Mouse (Mus musculus) hindbrain, embryonic 11.5 days (tissue): ENCODE measurements at regions not wholly inside any gene's neighbourhood (a gene's known extent, or its start where the extent isn't known, plus 50 kb on each side); places are given as distances from the start of the nearest gene placed in this dataset.

Source experiments
- ATAC-seq: fragments of 200-750 bp; cut with Nextera tagmentation; 2 replicates; pipeline ENCODE4 v1.8.0; 2017; ENCODE audit warnings: mild to moderate bottlenecking, moderate TSS enrichment, moderate library complexity; ENCODE audit not compliant: low FRiP score
- DNase-seq: peaks from one replicate; pipeline ENCODE4 v3.0.0-alpha.2; 2015; ENCODE audit warnings: low spot score
- H3K27ac ChIP-seq: fragments of 300-500 bp; sonication (generic); 2 replicates; pipeline ENCODE4 v1.5.1; 2014; ENCODE audit warnings: mild to moderate bottlenecking, low read depth, low read length
- H3K27me3 ChIP-seq: fragments of 300-500 bp; sonication (generic); 2 replicates; pipeline ENCODE4 v1.6.1; 2014; ENCODE audit warnings: mild to moderate bottlenecking, low read length, moderate library complexity, mixed read lengths; ENCODE audit not compliant: control insufficient read depth, insufficient read depth
- H3K36me3 ChIP-seq: fragments of 300-500 bp; sonication (generic); 2 replicates; pipeline ENCODE4 v1.6.1; 2014; ENCODE audit warnings: mild to moderate bottlenecking, low read length, moderate library complexity, mixed read lengths; ENCODE audit not compliant: control insufficient read depth, insufficient read depth
- H3K4me1 ChIP-seq: fragments of 300-500 bp; sonication (generic); replicated peaks from 2 replicates; pipeline ENCODE4 v1.6.1; 2014; ENCODE audit warnings: low read length, mixed read lengths; ENCODE audit not compliant: control insufficient read depth, insufficient read depth
- H3K4me2 ChIP-seq: fragments of 300-500 bp; sonication (generic); replicated peaks from 2 replicates; pipeline ENCODE4 v1.6.1; 2014; ENCODE audit warnings: mild to moderate bottlenecking, low read depth, low read length
- H3K4me3 ChIP-seq: fragments of 300-500 bp; sonication (generic); 2 replicates; pipeline ENCODE4 v1.5.1; 2014; ENCODE audit warnings: low read depth, low read length
- H3K9ac ChIP-seq: fragments of 300-500 bp; sonication (generic); 2 replicates; pipeline ENCODE4 v1.6.1; 2014; ENCODE audit warnings: low read depth, low read length
- H3K9me3 ChIP-seq: fragments of 300-500 bp; sonication (generic); 2 replicates; pipeline ENCODE4 v1.6.1; 2016; ENCODE audit warnings: low read length; ENCODE audit not compliant: control insufficient read depth
- WGBS: fragments of 180-500 bp; shearing (Covaris S2); extraction: QIAGEN DNeasy Blood & Tissue Kit; methylation state at CpG from one replicate; pipeline ENCODE4 v1.1.7; 2014; 5-methylcytosine and 5-hydroxymethylcytosine counted together

GRCm38 (mm10) chr2:64536032-64536431, 438.2 kb upstream of the Fign start:
- no peak for DNase-seq
- no peak for ATAC-seq
- H3K9ac ChIP-seq = no peak overlapping the region
- WGBS = 87% methylated on average over 5 of the region's 5 CpGs
- H3K27ac ChIP-seq = no peak overlapping the region
- H3K36me3 ChIP-seq = no peaks in the 10 kb centered on the region
- H3K4me3 ChIP-seq = no peak overlapping the region
- no peak overlapping the region for H3K4me2 ChIP-seq
- no peaks in the 10 kb centered on the region for H3K9me3 ChIP-seq
- no peaks in the 10 kb centered on the region for H3K27me3 ChIP-seq
- no peaks in the 10 kb centered on the region for H3K4me1 ChIP-seq

- no peaks in the 10 kb centered on the region for H3K9me3 ChIP-seq
- no peaks in the 10 kb centered on the region for H3K4me1 ChIP-seq
- H3K4me3 ChIP-seq = no peak overlapping the region
Measured at GRCm38 (mm10) chr2:64535351-64535851, 437.6 kb upstream of the Fign start.

GRCm38 (mm10) chr2:64534869-64535268, 437.0 kb upstream of the Fign start:
- no peaks in the 10 kb centered on the region for H3K36me3 ChIP-seq
- DNase-seq = no peak
- WGBS = 87% methylated on average over 13 of the region's 13 CpGs
- no peaks in the 10 kb centered on the region for H3K9me3 ChIP-seq
- no peaks in the 10 kb centered on the region for H3K27me3 ChIP-seq
- ATAC-seq = no peak; the same call in 1 of the 2 replicates
- no peak overlapping the region for H3K4me3 ChIP-seq
- H3K4me1 ChIP-seq = no peaks in the 10 kb centered on the region
- no peak overlapping the region for H3K4me2 ChIP-seq
- H3K9ac ChIP-seq = no peak overlapping the region
- H3K27ac ChIP-seq = no peak overlapping the region

More at GRCm38 (mm10) chr2:64535351-64535851, 437.6 kb upstream of the Fign start:
- H3K36me3 ChIP-seq = no peaks in the 10 kb centered on the region
- no peak overlapping the region for H3K4me2 ChIP-seq
- 59% methylated on average over 5 of the region's 5 CpGs for WGBS
- H3K9ac ChIP-seq = no peak overlapping the region
- DNase-seq (no peak), ATAC-seq (no peak)
- no peak overlapping the region for H3K27ac ChIP-seq
- H3K27me3 ChIP-seq = no peaks in the 10 kb centered on the region

- no peaks in the 10 kb centered on the region for H3K9me3 ChIP-seq
- no peaks in the 10 kb centered on the region for H3K36me3 ChIP-seq
- ATAC-seq (no peak), DNase-seq (no peak)
- no peaks in the 10 kb centered on the region for H3K4me1 ChIP-seq
- no peaks in the 10 kb centered on the region for H3K27me3 ChIP-seq
- no peak overlapping the region for H3K4me3 ChIP-seq
- no peak overlapping the region for H3K9ac ChIP-seq
- 65% methylated on average over 2 of the region's 2 CpGs for WGBS
- no peak overlapping the region for H3K27ac ChIP-seq
- H3K4me2 ChIP-seq = no peak overlapping the region
Measured at GRCm38 (mm10) chr2:64534344-64534743, 436.5 kb upstream of the Fign start.

- H3K27me3 ChIP-seq = no peaks in the 10 kb centered on the region
- H3K4me2 ChIP-seq = no peak overlapping the region
- no peaks in the 10 kb centered on the region for H3K9me3 ChIP-seq
- ATAC-seq (no peak), DNase-seq (no peak)
- WGBS = 56% methylated on average over 3 of the region's 3 CpGs
- H3K4me3 ChIP-seq = no peak overlapping the region
- H3K36me3 ChIP-seq = no peaks in the 10 kb centered on the region
- H3K27ac ChIP-seq = no peak overlapping the region
- no peaks in the 10 kb centered on the region for H3K4me1 ChIP-seq
- no peak overlapping the region for H3K9ac ChIP-seq
Measured at GRCm38 (mm10) chr2:64522722-64523121, 424.9 kb upstream of the Fign start.

- H3K36me3 ChIP-seq = no peaks in the 10 kb centered on the region
- no peak overlapping the region for H3K4me3 ChIP-seq
- no peaks in the 10 kb centered on the region for H3K27me3 ChIP-seq
- no peaks in the 10 kb centered on the region for H3K4me1 ChIP-seq
- H3K9ac ChIP-seq = no peak overlapping the region
- 68% methylated on average over 3 of the region's 3 CpGs for WGBS
- H3K4me2 ChIP-seq = no peak overlapping the region
- 0 out of 2 replicates have a peak, but pooled peaks have one; percentile 22 for ATAC-seq
- no peak for DNase-seq
- no peaks in the 10 kb centered on the region for H3K9me3 ChIP-seq
- H3K27ac ChIP-seq = no peak overlapping the region
Measured at GRCm38 (mm10) chr2:64522233-64522632, 424.4 kb upstream of the Fign start.

GRCm38 (mm10) chr2:64495725-64496124, 397.9 kb upstream of the Fign start:
- H3K27me3 ChIP-seq = no peaks in the 10 kb centered on the region
- ATAC-seq (no peak), DNase-seq (no peak)
- H3K4me2 ChIP-seq = no peak overlapping the region
- H3K9ac ChIP-seq = no peak overlapping the region
- no peaks in the 10 kb centered on the region for H3K9me3 ChIP-seq
- H3K27ac ChIP-seq = no peak overlapping the region
- H3K4me1 ChIP-seq = no peaks in the 10 kb centered on the region
- H3K36me3 ChIP-seq = no peaks in the 10 kb centered on the region
- H3K4me3 ChIP-seq = no peak overlapping the region

- no peaks in the 10 kb centered on the region for H3K36me3 ChIP-seq
- H3K9ac ChIP-seq = no peak overlapping the region
- no peaks in the 10 kb centered on the region for H3K9me3 ChIP-seq
- no peak overlapping the region for H3K4me2 ChIP-seq
- no peak overlapping the region for H3K27ac ChIP-seq
- no peaks in the 10 kb centered on the region for H3K27me3 ChIP-seq
- DNase-seq (no peak), ATAC-seq (no peak)
- H3K4me3 ChIP-seq = no peak overlapping the region
- H3K4me1 ChIP-seq = no peaks in the 10 kb centered on the region
- WGBS = 90% methylated on average over 12 of the region's 12 CpGs
Measured at GRCm38 (mm10) chr2:64466412-64466970, 368.7 kb upstream of the Fign start.

GRCm38 (mm10) chr2:64462466-64463114, 364.8 kb upstream of the Fign start:
- 89% methylated on average over 8 of the region's 8 CpGs for WGBS
- no peak for ATAC-seq
- DNase-seq = no peak

More at GRCm38 (mm10) chr2:64462466-64463114, 364.8 kb upstream of the Fign start:
- H3K9ac ChIP-seq = no peak overlapping the region
- H3K27ac ChIP-seq = no peak overlapping the region
- no peaks in the 10 kb centered on the region for H3K9me3 ChIP-seq
- no peaks in the 10 kb centered on the region for H3K36me3 ChIP-seq
- H3K4me1 ChIP-seq = no peaks in the 10 kb centered on the region
- H3K27me3 ChIP-seq = no peaks in the 10 kb centered on the region
- no peak overlapping the region for H3K4me3 ChIP-seq
- no peak overlapping the region for H3K4me2 ChIP-seq
